Mouse (Mus musculus): ENCODE data around the gene Eea1. TPM values are rescaled to one million over a fixed set of nuclear protein-coding genes. Genes with fewer than 3 reads are reported as not detected.
"Not testable (repeated sequence)": the region's sequence is repeated elsewhere in the genome, so short reads cannot be mapped to it uniquely, and the experiment has no call there.

The Eea1 gene
- polyA plus RNA-seq, 1 experiment from 2014 or later: 11.6 TPM

- H3K27ac ChIP-seq: no peak overlapping the region
- no peak overlapping the region for H3K9ac ChIP-seq (replicated peaks)
- H3K4me3 ChIP-seq (replicated peaks): no peak overlapping the region
- H3K36me3 ChIP-seq: no peaks in the 10 kb centered on the region
- peaks cover 3% of the 10 kb centered on the region; the same call in 1 of the 2 replicates for H3K27me3 ChIP-seq
- peaks cover 9% of the 10 kb centered on the region; the same call in 1 of the 2 replicates for H3K4me1 ChIP-seq (replicated peaks)
- no peak for ATAC-seq (ENCODE audit: insufficient number of reproducible peaks, insufficient read depth, low FRiP score, low TSS enrichment, low read depth)
- no peaks in the 10 kb centered on the region for H3K9me3 ChIP-seq
- WGBS: 43% methylated on average over 5 of the region's 5 CpGs
- no peak overlapping the region for H3K4me2 ChIP-seq
These were observed 29.4 kb upstream of the Eea1 start for GRCm38 (mm10) chr10:95911016-95911415.

GRCm38 (mm10) chr10:95914434-95915174 is 25.8 kb upstream of the Eea1 start:
- Histone ChIP-seq H3K27ac (no peak overlapping the region), H3K9ac (replicated peaks) (no peak overlapping the region), H3K27me3 (no peaks in the 10 kb centered on the region), H3K4me2 (no peak overlapping the region), H3K4me1 (replicated peaks) (peaks cover 24% of the 10 kb centered on the region), H3K4me3 (replicated peaks) (no peak overlapping the region), H3K36me3 (no peaks in the 10 kb centered on the region), H3K9me3 (no peaks in the 10 kb centered on the region)
- WGBS: 77% methylated on average over 5 of the region's 5 CpGs
- no peak for ATAC-seq (ENCODE audit: insufficient number of reproducible peaks, insufficient read depth, low FRiP score, low TSS enrichment, low read depth)

- no peaks in the 10 kb centered on the region for H3K9me3 ChIP-seq
- no peak overlapping the region for H3K4me3 ChIP-seq (replicated peaks)
- no peak for ATAC-seq (ENCODE audit: insufficient number of reproducible peaks, insufficient read depth, low FRiP score, low TSS enrichment, low read depth)
- no peak overlapping the region for H3K9ac ChIP-seq (replicated peaks)
- H3K4me1 ChIP-seq (replicated peaks): peaks cover 18% of the 10 kb centered on the region
- no peaks in the 10 kb centered on the region for H3K27me3 ChIP-seq
- H3K4me2 ChIP-seq: no peak overlapping the region
- 5% methylated on average over 3 of the region's 3 CpGs for WGBS
- H3K36me3 ChIP-seq: no peaks in the 10 kb centered on the region
- H3K27ac ChIP-seq: peak overlapping the region; percentile 36; the same call in 1 of the 2 replicates
These were observed 21.7 kb upstream of the Eea1 start for GRCm38 (mm10) chr10:95918716-95919115.

- Histone ChIP-seq H3K4me2 (no peak overlapping the region), H3K27me3 (no peaks in the 10 kb centered on the region), H3K9me3 (no peaks in the 10 kb centered on the region), H3K27ac (no peak overlapping the region), H3K4me3 (replicated peaks) (no peak overlapping the region), H3K9ac (replicated peaks) (no peak overlapping the region), H3K36me3 (no peaks in the 10 kb centered on the region), H3K4me1 (replicated peaks) (peaks cover 9% of the 10 kb centered on the region)
- ATAC-seq (ENCODE audit: insufficient number of reproducible peaks, insufficient read depth, low FRiP score, low TSS enrichment, low read depth): no peak
- WGBS: 66% methylated on average over 6 of the region's 6 CpGs
These were observed 16.9 kb upstream of the Eea1 start for GRCm38 (mm10) chr10:95923263-95924217.

- 89% methylated on average over 13 of the region's 13 CpGs for WGBS
- H3K27ac ChIP-seq; ATAC-seq (ENCODE audit: insufficient number of reproducible peaks, insufficient read depth, low FRiP score, low TSS enrichment, low read depth); H3K9ac ChIP-seq (replicated peaks); H3K36me3 ChIP-seq; H3K4me2 ChIP-seq; H3K4me1 ChIP-seq (replicated peaks); H3K4me3 ChIP-seq (replicated peaks); H3K27me3 ChIP-seq; H3K9me3 ChIP-seq: not testable (repeated sequence)
These were observed 6.8 kb upstream of the Eea1 start for GRCm38 (mm10) chr10:95933631-95934030.

- peak; percentile 60 for ATAC-seq (ENCODE audit: insufficient number of reproducible peaks, insufficient read depth, low FRiP score, low TSS enrichment, low read depth)
- Histone ChIP-seq H3K27me3 (no peaks in the 10 kb centered on the region), H3K27ac (peak overlapping the region; percentile 80; the same call in 1 of the 2 replicates), H3K36me3 (no peaks in the 10 kb centered on the region), H3K4me3 (replicated peaks) (peak overlapping the region; percentile 80), H3K4me2 (peak overlapping the region; percentile 92), H3K9ac (replicated peaks) (peak overlapping the region; percentile 81), H3K4me1 (replicated peaks) (peaks cover 14% of the 10 kb centered on the region), H3K9me3 (0 out of 2 replicates have a peak, but pooled peaks cover 3% of the 10 kb centered on the region)
- WGBS: 4% methylated on average over 68 of the region's 69 CpGs
These were observed 684 bp downstream of the Eea1 start for GRCm38 (mm10) chr10:95940901-95941767.

- no peak for ATAC-seq (ENCODE audit: insufficient number of reproducible peaks, insufficient read depth, low FRiP score, low TSS enrichment, low read depth)
- peak overlapping the region; percentile 80 for H3K4me3 ChIP-seq (replicated peaks)
- H3K9me3 ChIP-seq: 0 out of 2 replicates have a peak, but pooled peaks cover 3% of the 10 kb centered on the region
- H3K4me2 ChIP-seq: peak overlapping the region; percentile 92
- H3K27me3 ChIP-seq: no peaks in the 10 kb centered on the region
- 50% methylated on average over 6 of the region's 6 CpGs for WGBS
- H3K4me1 ChIP-seq (replicated peaks): peaks cover 14% of the 10 kb centered on the region
- no peak overlapping the region for H3K9ac ChIP-seq (replicated peaks)
- H3K27ac ChIP-seq: no peak overlapping the region
- no peaks in the 10 kb centered on the region for H3K36me3 ChIP-seq
These were observed 1.4 kb downstream of the Eea1 start for GRCm38 (mm10) chr10:95941768-95942425.

- H3K27me3 ChIP-seq: no peaks in the 10 kb centered on the region
- no peak overlapping the region for H3K9ac ChIP-seq (replicated peaks)
- no peak for ATAC-seq (ENCODE audit: insufficient number of reproducible peaks, insufficient read depth, low FRiP score, low TSS enrichment, low read depth)
- 89% methylated on average over 1 of the region's 1 CpGs for WGBS
- no peak overlapping the region for H3K27ac ChIP-seq
- 0 out of 2 replicates have a peak, but pooled peaks cover 3% of the 10 kb centered on the region for H3K9me3 ChIP-seq
- H3K4me3 ChIP-seq (replicated peaks): no peak overlapping the region
- peaks cover 6% of the 10 kb centered on the region; the same call in 1 of the 2 replicates for H3K4me1 ChIP-seq (replicated peaks)
- no peak overlapping the region for H3K4me2 ChIP-seq
- no peaks in the 10 kb centered on the region for H3K36me3 ChIP-seq
These were observed 4.6 kb downstream of the Eea1 start for GRCm38 (mm10) chr10:95945086-95945485.

GRCm38 (mm10) chr10:95949410-95949809 is 9.0 kb downstream of the Eea1 start:
- Histone ChIP-seq H3K9ac (replicated peaks) (no peak overlapping the region), H3K4me2 (no peak overlapping the region), H3K36me3 (no peaks in the 10 kb centered on the region), H3K9me3 (no peaks in the 10 kb centered on the region), H3K4me3 (replicated peaks) (no peak overlapping the region), H3K27ac (no peak overlapping the region), H3K27me3 (no peaks in the 10 kb centered on the region), H3K4me1 (replicated peaks) (no peaks in the 10 kb centered on the region)
- WGBS: 91% methylated on average over 3 of the region's 3 CpGs
- no peak for ATAC-seq (ENCODE audit: insufficient number of reproducible peaks, insufficient read depth, low FRiP score, low TSS enrichment, low read depth)

GRCm38 (mm10) chr10:95950194-95950593 is 9.7 kb downstream of the Eea1 start:
- H3K27me3 ChIP-seq: no peaks in the 10 kb centered on the region
- H3K9me3 ChIP-seq: no peaks in the 10 kb centered on the region
- no peaks in the 10 kb centered on the region for H3K4me1 ChIP-seq (replicated peaks)
- no peak overlapping the region for H3K27ac ChIP-seq
- H3K4me2 ChIP-seq: no peak overlapping the region
- no peak overlapping the region for H3K9ac ChIP-seq (replicated peaks)
- no peak for ATAC-seq (ENCODE audit: insufficient number of reproducible peaks, insufficient read depth, low FRiP score, low TSS enrichment, low read depth)
- WGBS: 91% methylated on average over 5 of the region's 5 CpGs
- H3K4me3 ChIP-seq (replicated peaks): no peak overlapping the region
- H3K36me3 ChIP-seq: no peaks in the 10 kb centered on the region

All from limb, embryonic 12.5 days (tissue).